Mouse (Mus musculus): ENCODE results near the gene Clcn5.

Gene Clcn5

DNA sequence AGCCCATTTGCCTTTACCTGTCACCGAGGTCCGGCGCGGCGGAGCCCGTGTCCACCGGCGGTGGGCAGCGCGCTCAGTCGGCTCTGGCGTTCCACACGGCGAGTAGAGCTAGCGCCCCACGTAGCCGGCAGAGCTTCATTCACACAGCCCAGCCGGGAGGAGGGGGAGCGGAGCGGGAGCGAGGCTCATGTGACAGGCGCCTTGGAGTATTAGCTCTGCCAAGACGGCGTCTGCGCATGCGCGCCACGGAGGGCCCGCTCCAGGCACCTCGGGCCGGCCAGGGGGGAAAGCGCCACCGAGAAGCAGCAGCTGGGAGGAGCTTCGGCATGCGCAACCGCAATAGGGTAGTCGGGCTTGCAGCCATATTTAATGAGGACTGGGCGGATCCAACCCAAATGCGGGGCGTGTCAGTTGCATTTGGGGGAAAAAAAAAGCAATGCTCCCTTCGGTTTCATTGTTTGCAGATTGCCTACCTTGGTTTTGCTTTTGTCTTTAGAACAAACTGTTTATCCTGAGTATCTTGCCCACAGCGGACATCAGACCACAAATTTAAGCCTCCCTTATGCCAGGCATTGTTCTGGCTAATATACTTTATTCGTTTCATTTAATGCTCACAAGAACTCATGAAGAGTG, at the start of gene Clcn5:
Gene Clcn5 (minus strand): TSS at position 270 of the 633 bp plus-strand sequence.
- DNase-seq (ENCODE audit: low spot score in 2 of 2): peak; percentile 93 to 95

DNA sequence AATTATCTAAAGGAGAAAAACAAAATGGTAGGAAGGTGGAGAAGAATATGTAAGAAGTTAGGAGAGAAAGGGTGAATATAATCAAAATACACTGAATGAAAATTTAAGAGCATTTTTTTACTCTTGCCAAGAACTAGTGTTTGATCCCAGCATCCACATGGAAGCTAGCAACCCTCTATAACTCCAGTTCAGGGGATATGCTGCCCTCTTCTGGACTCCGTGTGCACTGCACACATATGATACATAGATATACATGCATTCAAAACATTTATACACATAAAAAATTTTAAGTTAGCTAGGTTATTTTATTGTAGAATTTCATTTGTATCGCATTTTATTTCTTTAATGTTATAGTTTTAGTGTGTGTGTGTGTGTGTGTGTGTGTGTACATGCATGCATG, 6.3 kb upstream of the Clcn5 start:
- peak in 1 of 2 experiments; percentile 1 for DNase-seq (ENCODE audit: low spot score in 2 of 2)

DNA sequence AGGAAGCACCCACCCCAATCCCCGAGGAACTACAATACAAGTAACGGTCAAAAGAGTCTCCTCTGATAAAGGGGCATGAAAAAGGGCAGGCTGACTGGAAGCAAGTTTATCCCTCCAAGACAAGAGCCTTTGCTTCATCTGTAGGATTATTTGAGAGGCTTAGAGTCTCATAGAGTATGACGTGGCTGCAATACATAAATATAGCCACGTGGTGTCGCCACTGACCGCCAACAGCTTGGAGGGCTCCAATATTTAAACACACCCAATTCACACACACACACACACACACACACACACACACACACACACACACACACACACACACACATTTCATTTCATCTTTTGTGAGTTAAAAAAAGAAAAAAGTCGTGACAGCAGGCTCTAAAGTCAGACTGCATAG, 3.1 kb upstream of the Clcn5 start:
- peak; percentile 36 to 46 for DNase-seq (ENCODE audit: low spot score in 2 of 2)

- no peak for DNase-seq (ENCODE audit: low spot score in 2 of 2)
Observed at GRCm38 (mm10) chrX:7320571-7320970, 1.4 kb upstream of the Clcn5 start.

DNA sequence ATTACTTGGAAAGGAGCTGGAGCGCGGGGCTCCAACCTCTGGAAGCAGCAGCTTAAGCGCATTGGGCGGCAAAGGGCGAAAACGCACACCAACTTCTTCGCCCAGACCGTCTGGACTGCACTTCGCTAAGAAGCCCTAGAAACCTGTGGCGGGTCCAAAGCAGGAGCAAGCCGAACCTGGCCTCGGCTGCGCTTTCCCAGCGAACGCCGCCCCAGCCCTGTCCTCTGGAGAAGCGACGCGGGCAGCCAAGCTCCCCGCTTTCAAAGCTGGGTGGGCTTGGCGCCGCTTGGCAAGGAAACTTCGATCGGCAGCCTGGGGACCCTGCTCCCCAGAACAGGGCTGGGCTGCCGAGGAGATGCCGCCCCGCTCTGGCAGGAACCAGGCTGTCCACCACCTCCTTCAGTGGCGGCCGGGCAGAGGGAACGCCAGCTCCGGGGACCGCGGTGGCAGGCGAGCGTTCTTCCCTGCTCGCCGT, 570 bp downstream of the Clcn5 start:
- DNase-seq (ENCODE audit: low spot score in 2 of 2): peak; percentile 13 to 30

DNA sequence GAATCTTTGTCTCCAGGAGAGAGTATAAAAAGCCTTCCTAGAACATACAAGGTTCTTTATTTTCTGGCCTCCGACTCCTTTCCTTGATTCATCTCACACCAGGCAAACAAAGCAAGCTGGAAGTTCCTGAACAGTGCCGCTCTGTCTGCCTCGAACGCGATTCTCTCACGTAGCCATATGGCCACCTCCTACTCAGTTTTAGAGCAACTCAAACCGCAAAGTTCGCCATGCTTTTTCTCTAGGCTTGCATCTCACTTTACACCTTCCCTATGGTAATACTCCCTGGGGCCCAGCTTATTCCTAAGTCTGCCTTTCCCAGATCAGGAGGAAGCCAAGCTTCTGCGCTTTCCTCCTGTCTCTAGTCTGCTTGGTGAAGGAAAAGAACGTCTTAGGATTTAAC, 4.0 kb downstream of the Clcn5 start:
- DNase-seq (ENCODE audit: low spot score in 2 of 2): no peak

GRCm38 (mm10) chrX:7314645-7315044, 4.5 kb downstream of the Clcn5 start:
- DNase-seq (ENCODE audit: low spot score in 2 of 2): no peak

DNA sequence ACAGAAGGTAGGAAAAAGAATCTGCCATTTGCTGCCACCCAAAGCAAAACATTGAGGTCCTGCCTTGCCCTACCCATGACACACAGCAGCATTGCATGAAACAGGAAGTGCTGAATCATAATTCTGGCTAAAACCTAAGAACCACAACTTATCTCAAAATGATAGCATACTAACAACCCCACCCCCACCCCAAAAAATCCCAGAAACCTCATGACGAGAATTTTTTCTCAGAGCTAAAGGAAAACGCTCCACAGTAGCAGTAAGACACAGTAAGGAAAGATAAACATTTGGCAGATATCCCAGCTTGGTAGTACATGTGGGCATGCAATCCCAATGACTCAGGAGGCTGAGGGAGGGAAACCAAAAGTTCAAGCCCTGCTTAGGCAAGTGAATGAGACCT, 10.9 kb downstream of the Clcn5 start:
- DNase-seq (ENCODE audit: low spot score in 2 of 2): no peak

GRCm38 (mm10) chrX:7306861-7307260, 12.3 kb downstream of the Clcn5 start:
- no peak for DNase-seq (ENCODE audit: low spot score in 2 of 2)

DNA sequence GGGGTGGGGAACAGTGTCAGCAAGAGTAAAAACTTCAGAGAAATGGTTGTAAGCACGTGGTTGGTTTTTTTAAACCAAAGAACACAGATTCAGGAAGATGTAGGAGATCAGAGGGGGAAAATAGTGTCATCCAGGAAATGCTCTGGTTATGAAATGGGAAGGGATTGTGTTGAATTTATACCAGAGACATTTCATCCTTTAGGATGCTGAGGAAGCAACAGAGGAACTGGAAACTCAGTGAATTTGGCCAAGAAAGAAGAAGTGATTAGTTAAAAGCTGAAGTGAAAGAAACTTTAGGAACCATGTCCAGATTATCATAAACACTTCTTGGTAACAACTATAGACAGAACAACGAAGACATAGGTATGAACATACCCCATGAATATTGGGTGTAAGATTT, 26.2 kb downstream of the Clcn5 start:
- no peak for DNase-seq (ENCODE audit: low spot score in 2 of 2)

GRCm38 (mm10) chrX:7292151-7292768, 26.9 kb downstream of the Clcn5 start:
- no peak for DNase-seq (ENCODE audit: low spot score in 2 of 2)

DNA sequence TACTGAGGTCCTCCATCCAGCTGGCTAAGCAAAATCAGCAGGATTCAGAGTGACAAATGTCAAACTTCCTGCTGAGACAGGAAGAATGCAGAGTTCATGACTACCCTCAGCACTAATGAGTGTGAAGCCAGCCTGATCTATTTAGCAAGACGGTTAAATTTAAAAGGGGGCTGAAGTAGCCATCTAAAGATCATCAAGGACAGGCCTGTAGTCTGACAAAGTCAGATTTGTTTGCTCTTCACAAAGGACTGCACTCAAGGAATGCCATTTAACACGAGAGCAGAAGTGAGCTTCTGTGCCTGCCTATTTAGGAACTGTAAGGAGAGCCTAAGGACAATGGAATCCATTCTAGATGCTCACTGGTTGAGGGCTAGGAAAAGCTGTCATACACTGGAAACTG, 30.2 kb downstream of the Clcn5 start:
- no peak for DNase-seq (ENCODE audit: low spot score in 2 of 2)

GRCm38 (mm10) chrX:7287051-7287734, 32.0 kb downstream of the Clcn5 start:
- DNase-seq (ENCODE audit: low spot score in 2 of 2): no peak

DNA sequence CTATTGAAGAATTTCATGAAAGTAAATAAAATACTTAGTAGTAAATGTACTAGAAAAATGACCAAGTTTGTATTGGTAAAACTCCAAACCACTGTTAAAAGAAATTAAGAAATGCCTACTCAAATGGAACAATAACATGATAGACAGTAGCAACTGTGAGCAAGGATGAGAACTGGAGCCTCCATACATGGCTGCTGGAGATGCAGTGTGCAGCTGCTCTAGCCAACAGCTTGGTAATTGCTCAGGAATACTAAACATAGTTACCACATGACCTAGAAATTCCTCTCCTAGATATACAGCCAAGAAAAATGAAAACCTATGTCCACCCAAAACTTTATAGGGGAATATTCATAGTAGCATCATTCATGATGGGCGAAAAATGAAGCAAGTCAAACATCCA, 36.5 kb downstream of the Clcn5 start:
- no peak for DNase-seq (ENCODE audit: low spot score in 2 of 2)

- no peak for DNase-seq (ENCODE audit: low spot score in 2 of 2)
Observed at GRCm38 (mm10) chrX:7279722-7280121, 39.4 kb downstream of the Clcn5 start.

DNA sequence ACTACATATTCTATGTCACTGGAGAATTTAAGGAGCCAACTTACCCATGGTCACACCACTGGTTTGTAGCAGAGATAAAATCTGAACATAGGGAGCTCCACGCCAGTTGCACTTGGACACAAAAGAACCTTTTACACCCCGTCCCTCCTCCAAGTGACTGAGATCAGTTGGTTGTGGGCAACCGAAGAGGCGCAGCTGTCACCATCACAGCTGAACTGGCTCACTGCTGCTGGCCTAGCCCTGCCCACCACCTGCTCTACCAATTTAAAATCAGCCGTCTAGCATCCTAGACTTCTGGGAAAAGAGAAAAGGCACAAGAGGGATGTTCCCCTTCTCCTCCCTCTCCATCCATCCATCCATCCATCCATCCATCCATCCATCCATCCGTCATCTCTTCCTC, 42.6 kb downstream of the Clcn5 start:
- DNase-seq (ENCODE audit: low spot score in 2 of 2): no peak

DNA sequence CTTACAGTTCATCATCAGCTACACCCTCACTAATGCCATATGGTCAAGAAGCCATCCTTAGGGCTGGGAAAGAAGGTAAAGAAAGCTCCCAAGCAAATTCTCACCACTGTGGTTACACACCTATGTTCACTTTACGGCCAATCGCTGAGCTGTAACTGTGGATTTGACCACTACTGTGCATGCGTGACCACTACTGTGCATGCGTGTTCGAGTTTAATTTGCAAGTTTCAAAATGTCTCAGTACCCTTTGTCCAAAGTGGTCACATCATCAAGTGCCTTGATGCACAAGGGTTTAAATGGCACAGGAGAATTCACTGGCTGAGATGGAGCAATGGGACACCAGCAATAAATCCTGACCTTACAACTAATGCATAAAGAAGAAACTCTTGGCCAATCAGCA, 58.0 kb downstream of the Clcn5 start:
- DNase-seq (ENCODE audit: low spot score in 2 of 2): no peak

- no peak for DNase-seq (ENCODE audit: low spot score in 2 of 2)
Observed at GRCm38 (mm10) chrX:7260400-7261113, 58.6 kb downstream of the Clcn5 start.

GRCm38 (mm10) chrX:7259718-7260117, 59.4 kb downstream of the Clcn5 start:
- DNase-seq (ENCODE audit: low spot score in 2 of 2): no peak

GRCm38 (mm10) chrX:7256022-7256421, 63.1 kb downstream of the Clcn5 start:
- DNase-seq (ENCODE audit: low spot score in 2 of 2): no peak

- DNase-seq (ENCODE audit: low spot score in 2 of 2): peak; percentile 3 to 4
Observed at GRCm38 (mm10) chrX:7204099-7204498, 115.1 kb downstream of the Clcn5 start.

DNA sequence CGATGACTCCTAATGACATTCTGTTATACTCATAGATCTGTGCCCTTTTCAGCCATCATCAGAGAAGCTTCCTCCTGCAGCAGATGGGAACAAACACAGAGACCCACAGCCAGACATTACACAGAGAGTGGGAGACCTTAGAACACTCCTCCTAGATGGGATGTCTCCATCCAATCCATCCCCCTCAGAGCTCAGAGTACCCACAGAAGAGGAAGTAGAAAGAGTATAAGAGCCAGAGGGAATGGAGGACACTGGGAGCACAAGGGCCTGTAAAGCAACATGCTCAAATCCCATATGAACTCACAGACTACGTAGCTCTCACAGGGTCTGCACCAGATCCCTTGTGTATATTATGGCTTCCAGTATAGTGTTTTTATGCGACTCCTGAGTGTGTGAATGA, 115.6 kb downstream of the Clcn5 start:
- DNase-seq (ENCODE audit: low spot score in 2 of 2): no peak
